Mouse (Mus musculus) liver, embryonic 14.5 days (tissue): Measurements from ENCODE around the gene Usp54. TPM values are rescaled to one million over a fixed set of nuclear protein-coding genes. Genes with fewer than 3 reads are reported as not detected.
"Not testable (repeated sequence)": the region's sequence is repeated elsewhere in the genome, so short reads cannot be mapped to it uniquely, and the experiment has no call there.

ENCODE experiments used
- ATAC-seq: fragments of 200-750 bp; cut with Nextera tagmentation; 2 replicates; pipeline ENCODE4 v1.8.0; 2017; ENCODE audit warnings: moderate number of reproducible peaks, mild to moderate bottlenecking, moderate library complexity; ENCODE audit not compliant: insufficient read depth
- DNase-seq, 3 experiments: peaks; one replicate each; pipeline ENCODE4 v3.0.0-alpha.2; 2012 to 2013; ENCODE audit warnings: low read depth in 3 of 3, low spot score in 3 of 3
- H3K27ac ChIP-seq: fragments of 300-500 bp; sonication (generic); 2 replicates; pipeline ENCODE4 v1.5.1; 2014; ENCODE audit warnings: moderate library complexity, mild to moderate bottlenecking, control low read depth, inconsistent platforms
- H3K27me3 ChIP-seq: fragments of 300-500 bp; sonication (generic); 2 replicates; pipeline ENCODE4 v1.6.1; 2014; ENCODE audit warnings: mild to moderate bottlenecking, low read length, moderate library complexity; ENCODE audit not compliant: control insufficient read depth, insufficient read depth
- H3K36me3 ChIP-seq: fragments of 300-500 bp; sonication (generic); replicated peaks from 2 replicates; pipeline ENCODE4 v1.6.1; 2014; ENCODE audit warnings: low read depth; ENCODE audit not compliant: control insufficient read depth, insufficient read depth
- H3K4me1 ChIP-seq, 2 experiments: fragments of 200-500 bp in 1 of 2; fragments of 300-500 bp in 1 of 2; sonication (generic) in 1 of 2; replicated peaks; 2 replicates each; pipeline ENCODE4 v1.6.1; 2012 to 2014; ENCODE audit warnings: antibody characterized with exemption in 1 of 2, inconsistent platforms in 1 of 2, low read length in 1 of 2; ENCODE audit not compliant: control insufficient read depth in 2 of 2, insufficient read depth in 2 of 2
- H3K4me2 ChIP-seq: fragments of 300-500 bp; sonication (generic); 2 replicates; pipeline ENCODE4 v1.6.1; 2014; ENCODE audit warnings: low read depth, mild to moderate bottlenecking, control low read depth, moderate library complexity
- H3K4me3 ChIP-seq, 2 experiments: fragments of 200-500 bp in 1 of 2; fragments of 300-500 bp in 1 of 2; sonication (generic) in 1 of 2; 2 replicates each; pipeline ENCODE4 v1.5.1; 2012 to 2014; ENCODE audit warnings: low read depth in 2 of 2, low read length in 2 of 2, mild to moderate bottlenecking in 2 of 2, control low read depth in 1 of 2, inconsistent platforms in 1 of 2, moderate library complexity in 1 of 2; ENCODE audit not compliant: insufficient read depth in 1 of 2
- H3K9ac ChIP-seq: fragments of 300-500 bp; sonication (generic); replicated peaks from 2 replicates; pipeline ENCODE4 v1.6.1; 2014; ENCODE audit warnings: mild to moderate bottlenecking, control low read depth, moderate library complexity
- H3K9me3 ChIP-seq: fragments of 300-500 bp; sonication (generic); 2 replicates; pipeline ENCODE4 v1.6.1; 2016; ENCODE audit warnings: low read length, mixed read lengths; ENCODE audit not compliant: control insufficient read depth
- CTCF ChIP-seq: IDR thresholded peaks from 2 replicates; pipeline ENCODE4 v1.5.1; 2016; ENCODE audit warnings: antibody characterized with exemption, low read depth, control low read depth
- EP300 ChIP-seq: IDR thresholded peaks from 2 replicates; pipeline ENCODE4 v1.6.1; 2016; ENCODE audit warnings: antibody characterized with exemption, low read depth
- WGBS: fragments of 180-500 bp; shearing (Covaris S2); extraction: QIAGEN DNeasy Blood & Tissue Kit; methylation state at CpG from one replicate; pipeline ENCODE4 v1.1.7; 2014; ENCODE audit not compliant: insufficient replicate concordance; 5-methylcytosine and 5-hydroxymethylcytosine counted together
- polyA plus RNA-seq, 2 experiments: library from polyadenylated mRNA; depleted of rRNA in 1 of 2; stranded (reverse) in 1 of 2; unstranded in 1 of 2; fragments of >200 nt; fragmentation: Nextera tagmentation in 1 of 2; extraction: Ambion mirVana in 1 of 2; gene quantifications; 2 replicates each; pipeline versions ENCODE4 v1.2.1 to v1.2.3; 2012 to 2014

Usp54 gene
- polyA plus RNA-seq, 2 experiments = 1.2 to 1.3 TPM

GRCm38 (mm10) chr14:20645547-20645946 lies 4.7 kb upstream of the Usp54 start:
- Histone ChIP-seq H3K4me2 (no peak overlapping the region), H3K4me3 (no peak overlapping the region), H3K4me1 (peaks cover 8% of the 10 kb centered on the region in 2 experiments; a peak in 2 of 4 replicates), H3K9me3 (no peaks in the 10 kb centered on the region), H3K36me3 (no peaks in the 10 kb centered on the region), H3K9ac (no peak overlapping the region; the same call in 1 of the 2 replicates), H3K27me3 (no peaks in the 10 kb centered on the region), H3K27ac (no peak overlapping the region)
- TF ChIP-seq EP300 (no peak), CTCF (peak; percentile 53)
- ATAC-seq (no peak), DNase-seq (no peak)
- WGBS = 46% methylated on average over 3 of the region's 3 CpGs

GRCm38 (mm10) chr14:20641438-20641875 lies 594 bp upstream of the Usp54 start:
- Histone ChIP-seq H3K9me3 (no peaks in the 10 kb centered on the region), H3K36me3 (no peaks in the 10 kb centered on the region), H3K4me3 (peak overlapping the region; percentile 83 to 96), H3K4me2 (peak overlapping the region; percentile 91), H3K4me1 (peaks cover 15 to 17% of the 10 kb centered on the region in 2 experiments), H3K27ac (peak overlapping the region; percentile 76), H3K27me3 (no peaks in the 10 kb centered on the region), H3K9ac (peak overlapping the region; percentile 93)
- TF ChIP-seq EP300 (no peak), CTCF (no peak)
- DNase-seq (no peak), ATAC-seq (no peak)
- WGBS = 18% methylated on average over 10 of the region's 10 CpGs

- Histone ChIP-seq H3K9me3 (no peaks in the 10 kb centered on the region), H3K4me3 (peak overlapping the region; percentile 83 to 96), H3K9ac (peak overlapping the region; percentile 93), H3K27me3 (no peaks in the 10 kb centered on the region), H3K4me1 (peaks cover 17 to 20% of the 10 kb centered on the region in 2 experiments), H3K36me3 (no peaks in the 10 kb centered on the region), H3K27ac (peak overlapping the region; percentile 12; the same call in 1 of the 2 replicates), H3K4me2 (peak overlapping the region; percentile 91)
- WGBS = 9% methylated on average over 16 of the region's 16 CpGs
- DNase-seq (no peak), ATAC-seq (peak; percentile 50)
- TF ChIP-seq EP300 (no peak), CTCF (no peak)
Measured at GRCm38 (mm10) chr14:20639918-20640619, 794 bp downstream of the Usp54 start.

- H3K4me1 ChIP-seq = peaks cover 17 to 20% of the 10 kb centered on the region in 2 experiments
- no peak overlapping the region for H3K9ac ChIP-seq
- no peak overlapping the region for H3K27ac ChIP-seq
- WGBS = 79% methylated on average over 6 of the region's 6 CpGs
- no peaks in the 10 kb centered on the region for H3K36me3 ChIP-seq
- DNase-seq (no peak), ATAC-seq (no peak)
- H3K27me3 ChIP-seq = no peaks in the 10 kb centered on the region
- no peak overlapping the region for H3K4me3 ChIP-seq
- H3K9me3 ChIP-seq = no peaks in the 10 kb centered on the region
- no peak overlapping the region for H3K4me2 ChIP-seq
- TF ChIP-seq CTCF = no peak
Measured at GRCm38 (mm10) chr14:20638702-20639101, 2.2 kb downstream of the Usp54 start.

- Histone ChIP-seq H3K27ac (no peak overlapping the region), H3K4me2 (no peak overlapping the region), H3K9ac (no peak overlapping the region), H3K4me3 (no peak overlapping the region), H3K9me3 (no peaks in the 10 kb centered on the region), H3K36me3 (no peaks in the 10 kb centered on the region), H3K4me1 (peaks cover 17 to 20% of the 10 kb centered on the region in 2 experiments), H3K27me3 (no peaks in the 10 kb centered on the region)
- 63% methylated on average over 2 of the region's 2 CpGs for WGBS
- no peak for TF ChIP-seq EP300
- no peak for TF ChIP-seq CTCF
- no peak for ATAC-seq
- DNase-seq = no peak
Measured at GRCm38 (mm10) chr14:20637818-20638574, 2.9 kb downstream of the Usp54 start.

DNA sequence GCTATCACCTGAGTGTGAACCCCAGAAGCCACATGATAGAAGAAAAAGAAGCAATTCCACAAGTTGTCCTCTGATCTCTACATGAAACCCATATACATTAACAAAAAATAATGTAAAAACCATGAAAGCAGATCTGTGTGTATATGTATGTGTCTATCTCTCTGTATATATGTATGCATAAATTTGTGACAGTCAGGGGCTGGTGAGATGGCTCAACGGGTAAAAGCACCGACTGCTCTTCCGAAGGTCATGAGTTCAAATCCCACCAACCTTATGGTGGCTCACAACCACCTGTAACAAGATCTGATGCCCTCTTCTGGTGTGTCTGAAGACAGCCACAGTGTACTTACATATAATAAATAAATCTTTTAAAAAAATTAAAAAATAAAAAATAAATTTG lies 3.9 kb downstream of the Usp54 start:
- not testable (repeated sequence) for H3K9me3 ChIP-seq, H3K27me3 ChIP-seq, H3K36me3 ChIP-seq, H3K4me3 ChIP-seq, ATAC-seq, H3K4me2 ChIP-seq, DNase-seq, H3K9ac ChIP-seq, H3K27ac ChIP-seq
- H3K4me1 ChIP-seq = peaks cover 15 to 17% of the 10 kb centered on the region in 2 experiments
- WGBS = 90% methylated on average over 3 of the region's 3 CpGs
